Mouse (Mus musculus) C2C12 (cell line): ENCODE results near the gene Wdr73. TPM values are rescaled to one million over a fixed set of nuclear protein-coding genes. Genes with fewer than 3 reads are reported as not detected.

Source experiments
- H3K27me3 ChIP-seq: one replicate; pipeline ENCODE4 v1.6.1; 2011; ENCODE audit not compliant: control insufficient read depth, insufficient read depth, insufficient read length
- H3K36me3 ChIP-seq: one replicate; pipeline ENCODE4 v1.6.1; 2011; ENCODE audit not compliant: control insufficient read depth, insufficient read depth
- H3K4me3 ChIP-seq: one replicate; pipeline ENCODE4 v1.5.1; 2011; ENCODE audit warnings: mild to moderate bottlenecking, control low read depth; ENCODE audit not compliant: poor library complexity, insufficient read depth, severe bottlenecking
- H3K79me2 ChIP-seq: one replicate; pipeline ENCODE4 v1.6.1; 2011; ENCODE audit not compliant: control insufficient read depth, insufficient read depth
- H3K79me3 ChIP-seq: one replicate; pipeline ENCODE4 v1.6.1; 2011; ENCODE audit warnings: low read depth, control low read depth
- H3ac ChIP-seq: one replicate; pipeline ENCODE3; 2011; ENCODE audit warnings: low read depth; ENCODE audit not compliant: control insufficient read depth, insufficient read length
- CEBPB ChIP-seq: IDR thresholded peaks from one replicate; pipeline ENCODE4 v1.6.1; 2011; ENCODE audit warnings: low read depth, mild to moderate bottlenecking, control low read depth, moderate library complexity
- CTCF ChIP-seq: IDR thresholded peaks from one replicate; pipeline ENCODE4 v1.5.1; 2011; ENCODE audit not compliant: control insufficient read depth, insufficient read depth, insufficient read length
- FOSL1 ChIP-seq: IDR thresholded peaks from one replicate; pipeline ENCODE4 v1.8.0; 2011; ENCODE audit warnings: mild to moderate bottlenecking, low read length; ENCODE audit not compliant: poor library complexity, insufficient read depth, severe bottlenecking
- MAX ChIP-seq: IDR thresholded peaks from one replicate; pipeline ENCODE4 v1.6.1; 2011; ENCODE audit warnings: mild to moderate bottlenecking, control low read depth
- MYOD1 ChIP-seq: IDR thresholded peaks from one replicate; pipeline ENCODE4 v1.6.1; 2011; ENCODE audit warnings: low read depth; ENCODE audit not compliant: control insufficient read depth, insufficient read length
- MYOG ChIP-seq: IDR thresholded peaks from one replicate; pipeline ENCODE4 v1.6.1; 2011; ENCODE audit not compliant: control insufficient read depth, insufficient read length; ENCODE audit errors: extremely low read depth
- USF1 ChIP-seq: IDR thresholded peaks from one replicate; pipeline ENCODE4 v1.6.1; 2011; ENCODE audit warnings: low read depth, mild to moderate bottlenecking, control low read depth, moderate library complexity
- polyA plus RNA-seq: library from polyadenylated mRNA; unstranded; fragments of >200 nt; fragmentation: generic; extraction: Trizol; gene quantifications from one replicate; pipeline ENCODE4 v1.2.1, GENCODE M21; 2012; ENCODE audit warnings: missing spikeins

Gene Wdr73
- polyA plus RNA-seq, 1 experiment = 18.1 TPM

DNA sequence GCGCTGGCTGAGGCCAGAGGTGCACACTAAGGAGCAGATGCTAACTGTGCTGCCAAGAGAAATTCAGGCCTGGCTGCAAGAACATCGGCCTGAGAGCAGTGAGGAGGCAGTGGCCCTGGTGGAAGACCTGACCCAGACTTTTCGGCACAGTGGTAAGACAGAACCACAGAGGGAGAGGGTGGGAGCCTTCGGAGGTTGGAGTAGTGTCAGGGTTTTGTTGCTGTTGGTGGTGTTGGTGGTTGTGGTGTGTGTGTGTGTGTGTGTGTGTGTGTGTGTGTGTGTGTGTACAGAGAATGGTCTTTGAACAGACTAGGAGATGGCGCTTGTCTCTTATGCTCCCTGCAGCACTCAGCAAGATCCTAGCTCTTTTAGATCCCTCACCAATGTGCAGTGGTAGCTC, 37.5 kb downstream of the Wdr73 start:
- TF ChIP-seq FOSL1 (no peak), USF1 (no peak), MYOG (no peak), MAX (no peak)
- Histone ChIP-seq H3K27me3 (no peaks in the 10 kb centered on the region), H3K79me3 (no peaks in the 10 kb centered on the region), H3K36me3 (peaks cover 13% of the 10 kb centered on the region), H3K79me2 (peaks cover 21% of the 10 kb centered on the region), H3K4me3 (no peak overlapping the region), H3ac (no peak overlapping the region)

DNA sequence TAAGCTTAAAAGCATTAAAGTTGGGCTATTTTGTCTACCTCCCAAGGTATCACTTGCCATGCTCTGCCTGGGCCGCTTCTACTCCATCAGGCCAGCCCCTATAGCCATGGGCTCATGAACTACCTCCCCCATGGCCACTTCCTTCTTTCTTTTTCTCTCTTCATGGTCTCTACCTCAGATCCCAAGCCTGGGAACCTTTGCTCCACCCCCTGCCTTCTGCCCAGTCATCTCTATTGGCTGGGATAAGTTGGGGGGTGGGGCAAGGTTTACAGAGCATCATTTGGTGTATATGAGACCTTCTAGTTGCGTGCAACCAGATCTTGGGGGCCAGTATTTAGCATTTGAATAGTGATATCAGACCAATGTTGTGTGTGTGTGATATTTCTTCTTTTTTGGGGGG, 38.6 kb downstream of the Wdr73 start:
- Histone ChIP-seq H3K79me2 (peaks cover 18% of the 10 kb centered on the region), H3ac (no peak overlapping the region), H3K4me3 (no peak overlapping the region), H3K36me3 (peaks cover 6% of the 10 kb centered on the region), H3K27me3 (no peaks in the 10 kb centered on the region), H3K79me3 (no peaks in the 10 kb centered on the region)
- TF ChIP-seq FOSL1 (no peak), MYOG (no peak), CTCF (no peak), MAX (no peak), MYOD1 (no peak), USF1 (no peak)

DNA sequence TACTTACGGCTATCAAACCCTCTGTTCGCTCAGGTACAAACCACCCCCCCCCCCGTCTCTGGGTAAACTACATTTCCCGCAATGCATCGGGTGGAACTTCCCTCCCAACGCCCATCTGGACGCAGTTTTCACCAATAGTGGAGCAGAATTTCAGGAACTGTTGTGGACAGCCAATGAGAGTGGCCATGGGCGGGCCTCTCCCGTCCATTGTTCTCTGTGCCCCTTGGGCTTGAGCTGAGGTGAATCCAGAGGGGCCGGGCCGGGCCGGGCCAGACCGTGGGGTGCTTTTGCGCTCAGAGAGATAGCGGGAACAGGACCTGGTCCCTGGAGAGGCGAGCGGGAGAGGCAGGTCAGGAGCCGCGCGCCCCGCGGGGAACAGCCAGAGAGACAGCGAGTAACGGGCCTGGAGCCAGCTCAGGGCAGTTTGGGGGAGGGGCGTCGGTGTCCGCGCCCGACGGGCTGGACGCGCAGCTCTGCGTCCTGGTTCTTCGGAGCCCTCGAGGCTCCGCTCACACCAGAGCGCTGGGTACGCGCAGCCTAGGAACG, 40.3 kb downstream of the Wdr73 start, which contains the start of gene Zscan2:
Gene Zscan2 (plus strand): TSS at position 192 of the 546 bp plus-strand sequence.
- Histone ChIP-seq H3K27me3 (no peaks in the 10 kb centered on the region), H3K79me3 (no peaks in the 10 kb centered on the region), H3K36me3 (peaks cover 6% of the 10 kb centered on the region), H3K79me2 (peaks cover 17% of the 10 kb centered on the region), H3ac (peak within 1 kb of the TSS; percentile 75), H3K4me3 (peak within 1 kb of the TSS; percentile 57)
- no peak for TF ChIP-seq CTCF

DNA sequence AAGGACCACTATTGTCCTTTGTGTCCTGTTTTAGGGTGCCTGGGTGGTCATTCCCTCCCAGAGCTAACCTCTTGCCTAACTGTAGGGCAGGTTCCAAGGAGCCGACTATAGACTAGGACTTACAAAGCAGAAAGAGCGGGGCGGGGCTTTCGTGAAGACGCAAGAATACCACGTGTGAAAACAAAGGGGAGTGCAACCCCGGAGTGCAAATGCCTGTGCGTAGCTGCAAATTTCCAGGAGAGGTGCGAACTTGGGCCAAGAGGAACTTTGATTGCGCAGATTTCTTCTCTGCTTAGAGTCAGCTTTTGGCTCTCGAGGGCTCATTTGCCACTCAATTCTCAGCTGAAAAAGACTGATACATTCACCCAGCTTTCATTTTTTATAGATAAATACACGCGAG, 40.8 kb downstream of the Wdr73 start:
- peaks cover 17% of the 10 kb centered on the region for H3K79me2 ChIP-seq
- peaks cover under 1% of the 10 kb centered on the region for H3K36me3 ChIP-seq
- H3K4me3 ChIP-seq = peak overlapping the region; percentile 57
- no peak overlapping the region for H3ac ChIP-seq
- no peaks in the 10 kb centered on the region for H3K27me3 ChIP-seq
- TF ChIP-seq MAX (no peak), CEBPB (no peak), USF1 (peak; percentile 65), CTCF (no peak), FOSL1 (no peak), MYOD1 (no peak)
- H3K79me3 ChIP-seq = no peaks in the 10 kb centered on the region

DNA sequence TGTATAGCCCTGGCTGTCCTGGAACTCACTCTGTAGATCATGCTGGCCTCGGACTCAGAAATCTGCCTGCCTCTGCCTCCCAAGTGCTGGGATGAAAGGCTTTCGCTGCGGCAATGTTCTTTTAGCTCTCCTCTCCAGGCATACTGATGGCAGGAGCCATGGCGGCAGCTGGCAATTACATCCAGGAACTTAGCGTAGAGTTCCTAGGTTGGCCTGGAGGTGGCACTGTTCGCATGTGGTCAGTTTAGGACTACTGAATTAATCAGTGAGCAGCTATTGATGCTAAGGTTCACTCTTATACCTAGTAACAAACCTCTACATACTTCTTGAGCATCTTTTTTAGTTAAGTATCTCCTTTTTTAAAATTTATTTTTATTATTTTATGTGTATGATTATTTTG, 43.9 kb downstream of the Wdr73 start:
- peaks cover 12% of the 10 kb centered on the region for H3K79me2 ChIP-seq
- H3ac ChIP-seq = no peak overlapping the region
- H3K79me3 ChIP-seq = no peaks in the 10 kb centered on the region
- H3K27me3 ChIP-seq = no peaks in the 10 kb centered on the region
- TF ChIP-seq CTCF = peak; percentile 57
- no peak for TF ChIP-seq MYOG
- no peaks in the 10 kb centered on the region for H3K36me3 ChIP-seq
- no peak overlapping the region for H3K4me3 ChIP-seq

DNA sequence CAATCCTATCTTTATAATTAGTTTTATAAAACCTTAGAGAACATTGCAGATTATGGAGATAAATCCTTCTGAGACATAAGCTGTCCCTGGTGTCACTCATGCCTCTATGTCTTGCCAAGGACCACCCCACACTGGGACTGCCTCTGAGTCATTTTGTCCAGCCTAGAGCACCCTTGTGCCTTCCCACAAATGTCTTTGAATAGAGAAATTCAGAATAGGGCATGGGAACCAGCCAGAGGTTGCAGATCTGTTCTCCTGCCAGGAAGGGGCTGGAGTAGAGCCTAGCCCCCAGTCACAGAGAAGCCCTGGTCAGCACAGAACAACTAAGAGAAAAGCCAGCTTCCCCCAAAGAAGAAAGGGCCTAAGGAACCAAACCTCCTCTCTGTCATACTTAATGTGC, 45.8 kb downstream of the Wdr73 start:
- no peak for TF ChIP-seq MYOG
- TF ChIP-seq FOSL1 = no peak
- no peak for TF ChIP-seq USF1
- TF ChIP-seq MYOD1 = no peak
- Histone ChIP-seq H3K79me2 (no peaks in the 10 kb centered on the region), H3K79me3 (no peaks in the 10 kb centered on the region), H3K4me3 (no peak overlapping the region), H3K27me3 (no peaks in the 10 kb centered on the region), H3K36me3 (no peaks in the 10 kb centered on the region), H3ac (no peak overlapping the region)

DNA sequence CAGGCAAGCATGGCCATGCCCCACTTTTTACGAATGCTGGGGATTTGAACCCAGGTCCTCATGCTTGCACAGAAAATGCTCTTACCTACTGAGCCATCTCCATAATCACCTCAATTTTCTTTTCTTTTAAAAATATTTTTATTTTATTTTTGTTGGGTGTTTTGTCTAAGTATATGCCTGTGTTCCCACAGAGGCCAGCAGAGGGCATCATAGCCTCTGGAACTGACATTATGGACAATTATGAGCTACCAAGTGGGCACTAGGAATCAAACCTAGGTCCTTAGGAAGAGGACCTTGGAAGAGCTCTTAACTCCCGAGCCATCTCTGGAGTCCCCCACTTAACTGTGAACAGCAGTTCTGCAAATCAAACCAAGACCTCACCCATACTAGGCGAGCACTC, 47.9 kb downstream of the Wdr73 start:
- TF ChIP-seq CEBPB (no peak), MYOD1 (no peak), USF1 (no peak), MYOG (no peak), CTCF (no peak), MAX (no peak), FOSL1 (no peak)
- Histone ChIP-seq H3K27me3 (no peaks in the 10 kb centered on the region), H3K36me3 (no peaks in the 10 kb centered on the region), H3ac (no peak overlapping the region), H3K4me3 (no peak overlapping the region), H3K79me2 (no peaks in the 10 kb centered on the region), H3K79me3 (no peaks in the 10 kb centered on the region)
